Mouse (Mus musculus) kidney, embryonic 16.5 days (tissue): ENCODE data around the gene Rps2. TPM values are rescaled to one million over a fixed set of nuclear protein-coding genes. Genes with fewer than 3 reads are reported as not detected.
"Not testable (repeated sequence)": the region's sequence is repeated elsewhere in the genome, so short reads cannot be mapped to it uniquely, and the experiment has no call there.

Source experiments
- ATAC-seq: fragments of 200-750 bp; cut with Nextera tagmentation; 2 replicates; pipeline ENCODE4 v1.8.0; 2017; ENCODE audit warnings: moderate TSS enrichment; ENCODE audit not compliant: low FRiP score, low TSS enrichment
- H3K27ac ChIP-seq: fragments of 300-500 bp; sonication (generic); 2 replicates; pipeline ENCODE4 v1.5.1; 2014; ENCODE audit warnings: low read length
- H3K27me3 ChIP-seq: fragments of 300-500 bp; sonication (generic); 2 replicates; pipeline ENCODE4 v1.6.1; 2014; ENCODE audit warnings: low read length, control low read depth, mixed read lengths; ENCODE audit not compliant: insufficient read depth
- H3K36me3 ChIP-seq: fragments of 300-500 bp; sonication (generic); 2 replicates; pipeline ENCODE4 v1.6.1; 2014; ENCODE audit warnings: low read length, control low read depth, mixed read lengths; ENCODE audit not compliant: insufficient read depth
- H3K4me1 ChIP-seq: fragments of 300-500 bp; sonication (generic); 2 replicates; pipeline ENCODE4 v1.6.1; 2014; ENCODE audit warnings: low read length, control low read depth, mixed read lengths; ENCODE audit not compliant: insufficient read depth
- H3K4me2 ChIP-seq: fragments of 300-500 bp; sonication (generic); replicated peaks from 2 replicates; pipeline ENCODE4 v1.6.1; 2014; ENCODE audit warnings: low read depth, low read length
- H3K4me3 ChIP-seq: fragments of 300-500 bp; sonication (generic); 2 replicates; pipeline ENCODE4 v1.5.1; 2014; ENCODE audit warnings: mild to moderate bottlenecking, low read length
- H3K9ac ChIP-seq: fragments of 300-500 bp; sonication (generic); replicated peaks from 2 replicates; pipeline ENCODE4 v1.6.1; 2014; ENCODE audit warnings: low read length
- H3K9me3 ChIP-seq: fragments of 300-500 bp; sonication (generic); 2 replicates; pipeline ENCODE4 v1.6.1; 2016; ENCODE audit warnings: low read length, control low read depth
- WGBS: fragments of 180-500 bp; shearing (Covaris S2); extraction: QIAGEN DNeasy Blood & Tissue Kit; methylation state at CpG from one replicate; pipeline ENCODE4 v1.1.7; 2014; 5-methylcytosine and 5-hydroxymethylcytosine counted together
- polyA plus RNA-seq: library from polyadenylated mRNA; unstranded; fragments of >200 nt; fragmentation: Nextera tagmentation; extraction: Ambion mirVana; gene quantifications from 2 replicates; pipeline ENCODE4 v1.2.1, GENCODE M21; 2015

Rps2 gene
- polyA plus RNA-seq, 1 experiment from 2014 or later: 1,547 TPM

DNA sequence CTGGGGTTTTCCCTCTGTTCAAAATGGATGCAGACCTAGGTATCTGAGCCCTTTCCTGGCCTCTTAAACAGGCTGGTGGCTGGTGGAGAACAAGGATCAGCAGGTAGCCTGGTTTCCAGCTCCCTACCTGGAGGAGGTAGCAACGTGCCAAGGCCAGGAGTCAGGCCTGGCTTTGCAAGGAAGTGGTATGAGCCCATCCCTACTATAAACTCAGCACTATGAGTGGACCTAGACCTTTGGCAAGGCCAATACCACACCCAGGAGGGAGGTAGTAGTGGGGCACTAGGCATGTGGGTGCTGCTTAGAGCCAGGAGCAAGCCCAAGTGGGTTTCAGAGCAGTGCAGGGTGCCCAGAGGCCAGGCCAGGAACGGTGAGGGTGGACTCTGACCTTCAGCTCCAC lies 18.4 kb upstream of the Rps2 start:
- Histone ChIP-seq H3K4me1 (peaks cover 21% of the 10 kb centered on the region), H3K27me3 (no peaks in the 10 kb centered on the region), H3K27ac (no peak overlapping the region), H3K4me2 (no peak overlapping the region), H3K36me3 (peaks cover 34% of the 10 kb centered on the region), H3K9me3 (no peaks in the 10 kb centered on the region), H3K4me3 (no peak overlapping the region), H3K9ac (no peak overlapping the region)
- no peak for ATAC-seq
- WGBS: 79% methylated on average over 2 of the region's 2 CpGs

DNA sequence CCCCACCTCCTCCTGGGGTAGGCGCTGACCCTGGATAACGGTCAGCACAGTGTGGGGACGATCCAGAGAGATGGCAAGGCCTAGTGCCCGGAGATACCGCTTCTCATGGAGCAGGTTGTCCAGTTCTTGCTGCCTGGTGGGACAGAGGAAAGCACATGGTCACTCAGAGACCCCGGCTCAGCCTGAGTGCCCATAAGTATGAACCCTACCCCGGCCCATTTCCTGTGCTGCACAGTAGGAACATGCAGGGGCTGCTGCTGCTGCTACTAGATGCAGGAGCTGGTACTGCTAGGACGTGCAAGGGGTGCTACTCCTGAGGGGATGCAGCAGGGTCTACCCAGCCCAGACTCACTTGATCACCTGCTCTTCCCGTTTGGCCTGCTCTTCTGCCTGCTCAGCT lies 16.7 kb upstream of the Rps2 start:
- Histone ChIP-seq H3K27ac (no peak overlapping the region), H3K36me3 (peaks cover 42% of the 10 kb centered on the region), H3K4me1 (peaks cover 16% of the 10 kb centered on the region), H3K27me3 (no peaks in the 10 kb centered on the region), H3K9me3 (no peaks in the 10 kb centered on the region), H3K9ac (no peak overlapping the region), H3K4me2 (no peak overlapping the region), H3K4me3 (no peak overlapping the region)
- ATAC-seq: no peak
- WGBS: 93% methylated on average over 9 of the region's 9 CpGs

DNA sequence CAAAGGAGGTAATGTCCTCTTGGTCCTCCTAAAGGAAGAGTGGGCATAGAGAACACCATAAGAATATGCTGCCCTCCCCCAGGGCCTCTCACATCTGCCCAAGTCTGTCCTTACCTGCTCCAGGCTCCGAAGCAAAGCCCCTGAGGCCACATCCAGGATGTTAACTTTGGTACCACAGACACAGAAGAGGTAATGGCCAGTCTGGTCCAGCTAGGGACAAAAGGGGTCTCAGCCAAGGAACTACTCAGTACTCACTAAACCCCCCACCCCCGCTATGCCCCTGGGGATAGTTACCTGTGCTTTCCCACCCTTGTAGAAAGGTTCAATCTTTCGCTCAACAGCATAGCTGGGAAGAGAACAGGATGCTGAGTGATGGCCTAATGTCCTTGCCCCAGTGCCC lies 12.1 kb upstream of the Rps2 start:
- 93% methylated on average over 3 of the region's 3 CpGs for WGBS
- Histone ChIP-seq H3K9me3 (no peaks in the 10 kb centered on the region), H3K4me2 (no peak overlapping the region), H3K4me3 (no peak overlapping the region), H3K9ac (no peak overlapping the region), H3K27me3 (no peaks in the 10 kb centered on the region), H3K27ac (no peak overlapping the region), H3K36me3 (peaks cover 37% of the 10 kb centered on the region), H3K4me1 (peaks cover 9% of the 10 kb centered on the region)
- no peak for ATAC-seq

DNA sequence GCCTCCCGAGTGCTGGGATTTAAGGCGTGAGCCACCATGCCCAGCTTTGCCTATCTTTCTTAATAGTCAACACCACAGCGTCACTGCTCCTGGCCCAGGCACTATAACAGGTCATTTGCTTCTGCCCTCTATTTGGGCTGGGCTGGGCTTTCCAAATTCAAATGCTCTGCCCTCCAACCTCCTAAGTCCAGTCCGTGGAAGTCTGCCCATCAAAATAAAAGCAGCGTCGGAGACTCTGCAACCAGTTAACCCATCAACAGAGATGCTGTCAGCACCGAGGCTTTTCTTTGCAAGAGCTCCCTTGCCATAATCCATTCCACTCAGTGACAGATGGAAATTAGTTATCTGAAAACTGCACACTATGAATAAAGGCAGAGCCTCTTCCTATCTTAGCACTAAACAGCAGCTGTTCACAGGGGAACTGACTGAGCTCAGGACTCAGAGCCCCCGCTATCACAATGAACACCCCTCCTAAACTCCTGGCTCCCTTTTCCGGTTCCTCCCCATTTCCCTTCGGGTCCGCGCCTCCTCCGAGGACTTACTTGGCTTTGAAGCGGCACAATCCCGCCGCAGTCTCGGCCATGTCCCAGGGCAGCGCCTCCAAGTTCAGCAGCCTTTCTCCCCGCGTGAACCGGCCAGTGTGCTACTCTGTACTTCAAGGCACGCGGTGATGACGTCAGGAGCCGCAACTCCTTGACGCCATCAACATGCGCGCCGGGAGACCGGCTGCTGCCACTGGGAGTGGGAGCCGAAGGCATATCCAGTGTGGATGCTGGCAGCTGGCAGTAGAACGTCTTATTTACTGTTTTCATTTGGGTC lies 10.7 kb upstream of the Rps2 start, which contains the start of gene Tbl3:
Gene Tbl3, minus strand, starts transcription at position 679 of the 819 bp plus-strand sequence.
- WGBS: 3% methylated on average over 32 of the region's 32 CpGs
- Histone ChIP-seq H3K27me3 (no peaks in the 10 kb centered on the region), H3K4me1 (peaks cover 9% of the 10 kb centered on the region)

DNA sequence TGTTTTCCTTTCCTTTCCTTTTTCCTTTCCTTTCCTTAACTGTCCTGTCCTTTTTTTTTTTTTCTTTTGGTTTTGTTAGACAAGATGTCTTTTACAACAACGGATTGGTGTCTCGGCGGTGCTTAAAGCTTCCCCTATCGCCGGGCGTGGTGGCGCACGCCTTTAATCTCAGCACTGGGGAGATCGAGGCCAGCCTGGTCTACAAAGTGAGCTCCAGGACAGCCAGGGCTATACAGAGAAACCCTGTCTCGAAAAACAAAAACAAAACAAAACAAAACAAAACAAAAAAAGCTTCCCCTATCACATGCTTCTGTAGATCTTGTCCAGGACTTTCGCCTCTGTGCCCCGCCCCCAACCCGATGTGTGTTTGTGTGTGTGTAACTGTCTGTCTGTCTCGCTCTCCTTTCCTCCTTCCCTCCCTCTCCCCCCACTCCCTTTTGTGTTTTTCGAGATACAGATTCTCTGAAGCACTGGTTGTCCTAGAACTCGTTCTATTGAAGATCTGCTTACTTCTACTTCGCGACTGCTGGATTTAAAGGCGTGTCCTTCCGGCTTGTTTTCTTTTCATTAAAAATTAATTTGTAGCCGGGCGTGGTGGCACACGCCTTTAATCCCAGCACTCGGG lies 10.0 kb upstream of the Rps2 start:
- Histone ChIP-seq H3K4me1 (peaks cover 9% of the 10 kb centered on the region), H3K9me3 (no peaks in the 10 kb centered on the region), H3K4me2 (peak overlapping the region; percentile 81), H3K4me3 (peak overlapping the region; percentile 90), H3K27me3 (no peaks in the 10 kb centered on the region), H3K9ac (peak overlapping the region; percentile 88), H3K36me3 (peaks cover 19% of the 10 kb centered on the region), H3K27ac (peak overlapping the region; percentile 84)
- WGBS: 3% methylated on average over 24 of the region's 24 CpGs
- 0 out of 2 replicates have a peak, but pooled peaks have one; percentile 55 for ATAC-seq

More for the DNA sequence above, 10.7 kb upstream of the Rps2 start, which contains the start of gene Tbl3:
- Histone ChIP-seq H3K4me3 (peak within 1 kb of the TSS; percentile 90), H3K4me2 (peak within 1 kb of the TSS; percentile 81), H3K9ac (peak within 1 kb of the TSS; percentile 88), H3K27ac (peak within 1 kb of the TSS; percentile 84), H3K36me3 (peaks cover 24% of the 10 kb centered on the region), H3K9me3 (no peaks in the 10 kb centered on the region)
- ATAC-seq: peak; percentile 89

DNA sequence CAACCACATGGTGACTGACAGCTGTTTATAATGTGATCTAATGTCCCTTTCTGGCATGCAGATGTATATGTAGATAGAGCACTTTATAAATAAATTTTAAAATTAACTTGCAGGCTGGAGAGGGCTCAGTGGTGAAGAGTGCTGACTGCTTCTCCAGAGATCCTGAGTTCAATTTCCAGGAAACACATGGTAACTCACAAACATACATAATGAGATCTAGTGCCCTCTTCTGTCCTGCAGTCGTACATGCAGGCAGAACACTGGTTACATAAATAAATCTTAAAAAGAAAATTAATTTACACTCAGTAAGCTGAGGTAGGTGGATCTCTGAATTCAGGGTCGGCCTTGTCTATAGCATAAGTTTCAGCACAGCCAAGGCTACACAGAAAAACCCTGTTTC lies 9.3 kb upstream of the Rps2 start:
- no peak overlapping the region for H3K27ac ChIP-seq
- H3K36me3 ChIP-seq: peaks cover 16% of the 10 kb centered on the region
- 35% methylated on average over 2 of the region's 2 CpGs for WGBS
- no peaks in the 10 kb centered on the region for H3K9me3 ChIP-seq
- no peak overlapping the region for H3K9ac ChIP-seq
- H3K27me3 ChIP-seq: no peaks in the 10 kb centered on the region
- H3K4me2 ChIP-seq: no peak overlapping the region
- no peak overlapping the region; the same call in 1 of the 2 replicates for H3K4me3 ChIP-seq
- no peak for ATAC-seq
- H3K4me1 ChIP-seq: peaks cover 9% of the 10 kb centered on the region

DNA sequence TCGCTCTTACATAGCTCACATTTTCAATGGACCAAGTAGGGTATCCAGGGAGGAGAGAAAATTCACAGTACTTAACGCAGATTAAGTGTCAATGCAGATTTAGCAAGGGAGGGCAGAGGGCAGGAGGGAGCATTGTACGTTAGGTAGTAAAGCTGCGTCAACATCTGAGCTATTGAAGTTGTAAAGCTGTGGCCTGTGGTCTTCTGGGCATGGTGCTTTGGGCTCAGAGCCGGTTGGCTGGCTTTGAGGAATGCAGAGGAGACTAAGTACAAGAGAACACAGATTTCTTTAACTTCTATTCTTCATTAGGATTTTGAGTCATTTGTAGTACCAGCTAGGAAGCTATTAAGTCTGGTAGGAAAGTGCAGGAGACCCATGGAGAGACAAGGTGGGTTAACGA lies 2.4 kb upstream of the Rps2 start:
- Histone ChIP-seq H3K27ac (peak overlapping the region; percentile 76), H3K4me3 (no peak overlapping the region), H3K9ac (0 out of 2 replicates have a peak overlapping the region, but pooled peaks have one; percentile 41), H3K36me3 (peaks cover 3% of the 10 kb centered on the region; the same call in 1 of the 2 replicates), H3K4me2 (no peak overlapping the region), H3K4me1 (peaks cover 17% of the 10 kb centered on the region), H3K9me3 (no peaks in the 10 kb centered on the region), H3K27me3 (no peaks in the 10 kb centered on the region)
- ATAC-seq: no peak
- 40% methylated on average over 6 of the region's 6 CpGs for WGBS

DNA sequence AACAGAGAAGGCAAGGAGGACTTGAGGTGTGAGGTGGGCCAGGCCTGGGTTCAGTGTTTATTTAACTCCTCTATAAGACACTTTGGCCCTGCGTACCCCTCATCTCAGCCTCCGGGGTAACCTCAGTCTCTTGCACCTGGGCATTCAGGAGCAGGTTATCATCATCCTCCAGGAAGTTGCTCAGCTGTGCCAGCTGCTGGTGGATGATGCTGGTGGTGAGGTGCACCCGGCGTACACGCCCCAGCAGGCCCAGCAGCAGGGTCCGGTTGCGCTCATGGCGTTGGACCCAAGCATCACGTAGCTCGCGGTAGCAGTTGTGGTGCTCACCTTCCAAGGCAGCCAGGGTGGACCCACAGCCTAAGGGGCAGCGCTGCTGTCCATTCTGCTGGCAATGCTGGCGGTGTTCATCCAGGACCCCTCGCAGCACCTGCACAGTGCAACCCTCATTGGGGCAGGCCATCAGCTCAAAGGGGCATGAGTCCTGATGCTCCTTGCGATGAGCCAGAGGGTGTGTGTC lies 1.7 kb upstream of the Rps2 start:
- H3K27ac ChIP-seq: peak overlapping the region; percentile 76
- WGBS: 89% methylated on average over 15 of the region's 15 CpGs

DNA sequence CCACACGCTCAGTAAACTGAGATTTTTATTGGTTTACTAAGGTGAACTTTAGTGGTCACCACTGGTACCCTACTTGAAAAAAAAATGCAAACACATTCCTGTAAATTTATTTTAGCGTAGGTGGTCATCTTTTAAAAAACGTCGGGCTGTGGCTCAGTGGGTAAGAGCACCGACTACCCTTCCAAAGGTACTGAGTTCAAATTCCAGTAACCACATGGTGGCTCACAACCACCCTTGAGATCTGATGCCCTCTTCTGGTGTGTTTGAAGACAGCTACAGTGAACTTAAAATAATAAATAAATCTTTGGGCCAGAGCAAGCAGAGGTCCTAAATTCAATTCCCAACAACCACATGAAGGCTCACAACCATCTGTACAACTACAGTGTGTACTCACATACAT lies 1.0 kb downstream of the Rps2 start:
- H3K27ac ChIP-seq, H3K27me3 ChIP-seq, ATAC-seq, H3K9me3 ChIP-seq: not testable (repeated sequence)
- Histone ChIP-seq H3K4me3 (peak overlapping the region; percentile 96), H3K4me1 (peaks cover 42% of the 10 kb centered on the region), H3K9ac (peak overlapping the region; percentile 92), H3K36me3 (peaks cover 20% of the 10 kb centered on the region), H3K4me2 (peak overlapping the region; percentile 59)
- 67% methylated on average over 5 of the region's 5 CpGs for WGBS

More for the DNA sequence above, 1.7 kb upstream of the Rps2 start:
- H3K4me3 ChIP-seq: no peak overlapping the region
- no peak for ATAC-seq
- H3K4me2 ChIP-seq: no peak overlapping the region
- H3K36me3 ChIP-seq: peaks cover 5% of the 10 kb centered on the region; the same call in 1 of the 2 replicates
- H3K27me3 ChIP-seq: no peaks in the 10 kb centered on the region
- H3K9ac ChIP-seq: 0 out of 2 replicates have a peak overlapping the region, but pooled peaks have one; percentile 41
- H3K4me1 ChIP-seq: peaks cover 19% of the 10 kb centered on the region
- no peaks in the 10 kb centered on the region for H3K9me3 ChIP-seq
